Mouse (Mus musculus) neural tube, embryonic 15.5 days (tissue): ENCODE data around the gene Actn2. TPM values are rescaled to one million over a fixed set of nuclear protein-coding genes. Genes with fewer than 3 reads are reported as not detected.

ENCODE experiments used
- ATAC-seq: fragments of 200-750 bp; cut with Nextera tagmentation; 2 replicates; pipeline ENCODE4 v1.8.0; 2017; ENCODE audit warnings: mild to moderate bottlenecking, moderate TSS enrichment, moderate library complexity; ENCODE audit not compliant: low FRiP score
- H3K27ac ChIP-seq: fragments of 300-500 bp; sonication (generic); replicated peaks from 2 replicates; pipeline ENCODE4 v1.5.1; 2015; ENCODE audit warnings: mild to moderate bottlenecking, inconsistent platforms
- H3K27me3 ChIP-seq: fragments of 300-500 bp; sonication (generic); replicated peaks from 2 replicates; pipeline ENCODE4 v1.6.1; 2015; ENCODE audit warnings: inconsistent platforms
- H3K36me3 ChIP-seq: fragments of 300-500 bp; sonication (generic); 2 replicates; pipeline ENCODE4 v1.6.1; 2015; ENCODE audit warnings: inconsistent platforms
- H3K4me1 ChIP-seq: fragments of 300-500 bp; sonication (generic); 2 replicates; pipeline ENCODE4 v1.6.1; 2015; ENCODE audit warnings: inconsistent platforms
- H3K4me2 ChIP-seq: fragments of 300-500 bp; sonication (generic); 2 replicates; pipeline ENCODE4 v1.6.1; 2015; ENCODE audit warnings: inconsistent platforms, mild to moderate bottlenecking, moderate library complexity
- H3K4me3 ChIP-seq: fragments of 300-500 bp; sonication (generic); replicated peaks from 2 replicates; pipeline ENCODE4 v1.5.1; 2015; ENCODE audit warnings: mild to moderate bottlenecking, inconsistent platforms
- H3K9ac ChIP-seq: fragments of 300-500 bp; sonication (generic); replicated peaks from 2 replicates; pipeline ENCODE4 v1.6.1; 2015; ENCODE audit warnings: mild to moderate bottlenecking, inconsistent platforms
- H3K9me3 ChIP-seq: fragments of 300-500 bp; sonication (generic); replicated peaks from 2 replicates; pipeline ENCODE4 v1.6.1; 2016; ENCODE audit warnings: inconsistent platforms
- WGBS: fragments of 180-500 bp; shearing (Covaris S2); methylation state at CpG from one replicate; pipeline ENCODE4 v1.1.7; 2015; ENCODE audit warnings: mixed read lengths; 5-methylcytosine and 5-hydroxymethylcytosine counted together
- polyA plus RNA-seq: library from polyadenylated mRNA; unstranded; fragments of >200 nt; fragmentation: Nextera tagmentation; extraction: Ambion mirVana; gene quantifications from 2 replicates; pipeline ENCODE4 v1.2.1, GENCODE M21; 2015

The Actn2 gene
- 13.5 and 22.6 TPM in 2 replicates for polyA plus RNA-seq

GRCm38 (mm10) chr13:12340183-12340975 lies at the start of gene Actn2:
TSS of gene Actn2 (minus strand) at chr13:12340760.
- H3K9me3 ChIP-seq, result no peaks in the 10 kb centered on the region
- peak; percentile 99 for ATAC-seq
- no peaks in the 10 kb centered on the region for H3K36me3 ChIP-seq
- WGBS, result under 1% methylated on average over 43 of the region's 43 CpGs
- peaks cover 4% of the 10 kb centered on the region for H3K4me1 ChIP-seq
- H3K27ac ChIP-seq, result no peak within 1 kb of the TSS; the same call in 1 of the 2 replicates
- peak within 1 kb of the TSS; percentile 60 for H3K9ac ChIP-seq
- peak within 1 kb of the TSS; percentile 93 for H3K4me2 ChIP-seq
- no peaks in the 10 kb centered on the region for H3K27me3 ChIP-seq
- peak within 1 kb of the TSS; percentile 50 for H3K4me3 ChIP-seq

- H3K27ac ChIP-seq, result no peak overlapping the region
Measured at GRCm38 (mm10) chr13:12386286-12386685, 45.7 kb upstream of the Actn2 start.

GRCm38 (mm10) chr13:12384796-12385195 lies 44.2 kb upstream of the Actn2 start:
- Histone ChIP-seq H3K4me2 (no peak overlapping the region), H3K27me3 (no peaks in the 10 kb centered on the region), H3K9me3 (no peaks in the 10 kb centered on the region), H3K36me3 (no peaks in the 10 kb centered on the region), H3K27ac (no peak overlapping the region), H3K4me1 (no peaks in the 10 kb centered on the region), H3K9ac (no peak overlapping the region), H3K4me3 (no peak overlapping the region)
- ATAC-seq, result no peak

More at GRCm38 (mm10) chr13:12386286-12386685, 45.7 kb upstream of the Actn2 start:
- Histone ChIP-seq H3K9ac (no peak overlapping the region), H3K4me3 (no peak overlapping the region), H3K27me3 (no peaks in the 10 kb centered on the region), H3K36me3 (no peaks in the 10 kb centered on the region), H3K4me1 (no peaks in the 10 kb centered on the region), H3K4me2 (no peak overlapping the region), H3K9me3 (no peaks in the 10 kb centered on the region)
- peak; percentile 68; the same call in 1 of the 2 replicates for ATAC-seq

- Histone ChIP-seq H3K4me3 (no peak overlapping the region), H3K36me3 (no peaks in the 10 kb centered on the region), H3K27ac (no peak overlapping the region), H3K4me1 (no peaks in the 10 kb centered on the region), H3K4me2 (no peak overlapping the region), H3K27me3 (no peaks in the 10 kb centered on the region), H3K9me3 (no peaks in the 10 kb centered on the region), H3K9ac (no peak overlapping the region)
- WGBS, result 82% methylated on average over 1 of the region's 1 CpGs
- no peak for ATAC-seq
Measured at GRCm38 (mm10) chr13:12376778-12377177, 36.2 kb upstream of the Actn2 start.

- WGBS, result 88% methylated on average over 3 of the region's 3 CpGs
- H3K27me3 ChIP-seq, result no peaks in the 10 kb centered on the region
- no peaks in the 10 kb centered on the region for H3K36me3 ChIP-seq
- no peak for ATAC-seq
- peaks cover 4% of the 10 kb centered on the region; the same call in 1 of the 2 replicates for H3K4me1 ChIP-seq
- no peak overlapping the region for H3K27ac ChIP-seq
- no peak overlapping the region for H3K4me3 ChIP-seq
- no peak overlapping the region for H3K4me2 ChIP-seq
- no peak overlapping the region for H3K9ac ChIP-seq
- H3K9me3 ChIP-seq, result no peaks in the 10 kb centered on the region
Measured at GRCm38 (mm10) chr13:12372755-12373154, 32.2 kb upstream of the Actn2 start.

GRCm38 (mm10) chr13:12369930-12370329 lies 29.4 kb upstream of the Actn2 start:
- Histone ChIP-seq H3K27me3 (no peaks in the 10 kb centered on the region), H3K36me3 (no peaks in the 10 kb centered on the region), H3K4me2 (no peak overlapping the region), H3K27ac (no peak overlapping the region), H3K9ac (no peak overlapping the region), H3K4me3 (no peak overlapping the region), H3K4me1 (peaks cover 4% of the 10 kb centered on the region; the same call in 1 of the 2 replicates), H3K9me3 (no peaks in the 10 kb centered on the region)
- peak; percentile 45; the same call in 1 of the 2 replicates for ATAC-seq
- WGBS, result 84% methylated on average over 11 of the region's 11 CpGs

GRCm38 (mm10) chr13:12369041-12369621 lies 28.6 kb upstream of the Actn2 start:
- H3K4me3 ChIP-seq, result no peak overlapping the region
- peaks cover 4% of the 10 kb centered on the region; the same call in 1 of the 2 replicates for H3K4me1 ChIP-seq
- no peaks in the 10 kb centered on the region for H3K36me3 ChIP-seq
- ATAC-seq, result peak; percentile 17; the same call in 1 of the 2 replicates
- H3K9ac ChIP-seq, result no peak overlapping the region
- H3K27ac ChIP-seq, result 0 out of 2 replicates have a peak overlapping the region, but pooled peaks have one; percentile 51
- H3K27me3 ChIP-seq, result no peaks in the 10 kb centered on the region
- 49% methylated on average over 8 of the region's 8 CpGs for WGBS
- no peaks in the 10 kb centered on the region for H3K9me3 ChIP-seq
- peak overlapping the region; percentile 15 for H3K4me2 ChIP-seq

GRCm38 (mm10) chr13:12361486-12361885 lies 20.9 kb upstream of the Actn2 start:
- no peaks in the 10 kb centered on the region for H3K27me3 ChIP-seq
- H3K9me3 ChIP-seq, result no peaks in the 10 kb centered on the region

GRCm38 (mm10) chr13:12357554-12357953 lies 17.0 kb upstream of the Actn2 start:
- no peaks in the 10 kb centered on the region for H3K4me1 ChIP-seq
- H3K4me2 ChIP-seq, result no peak overlapping the region
- no peaks in the 10 kb centered on the region for H3K36me3 ChIP-seq
- no peaks in the 10 kb centered on the region for H3K9me3 ChIP-seq
- H3K27me3 ChIP-seq, result no peaks in the 10 kb centered on the region
- no peak overlapping the region for H3K9ac ChIP-seq
- no peak for ATAC-seq
- WGBS, result 83% methylated on average over 5 of the region's 5 CpGs
- no peak overlapping the region for H3K27ac ChIP-seq
- no peak overlapping the region for H3K4me3 ChIP-seq

More at GRCm38 (mm10) chr13:12361486-12361885, 20.9 kb upstream of the Actn2 start:
- H3K27ac ChIP-seq, result no peak overlapping the region
- 82% methylated on average over 4 of the region's 4 CpGs for WGBS
- H3K9ac ChIP-seq, result no peak overlapping the region
- no peaks in the 10 kb centered on the region for H3K36me3 ChIP-seq
- no peak overlapping the region for H3K4me3 ChIP-seq
- H3K4me1 ChIP-seq, result no peaks in the 10 kb centered on the region
- H3K4me2 ChIP-seq, result no peak overlapping the region
- ATAC-seq, result no peak

- Histone ChIP-seq H3K4me2 (no peak overlapping the region), H3K4me3 (no peak overlapping the region), H3K4me1 (no peaks in the 10 kb centered on the region), H3K9ac (no peak overlapping the region), H3K36me3 (no peaks in the 10 kb centered on the region), H3K27me3 (no peaks in the 10 kb centered on the region), H3K27ac (no peak overlapping the region), H3K9me3 (no peaks in the 10 kb centered on the region)
- no peak for ATAC-seq
- 73% methylated on average over 4 of the region's 4 CpGs for WGBS
Measured at GRCm38 (mm10) chr13:12356184-12356583, 15.6 kb upstream of the Actn2 start.

GRCm38 (mm10) chr13:12349197-12349824 lies 8.8 kb upstream of the Actn2 start:
- Histone ChIP-seq H3K9ac (no peak overlapping the region), H3K36me3 (no peaks in the 10 kb centered on the region), H3K4me3 (no peak overlapping the region), H3K27me3 (no peaks in the 10 kb centered on the region), H3K4me2 (no peak overlapping the region), H3K4me1 (no peaks in the 10 kb centered on the region), H3K27ac (no peak overlapping the region), H3K9me3 (no peaks in the 10 kb centered on the region)
- ATAC-seq, result no peak
- WGBS, result 73% methylated on average over 13 of the region's 13 CpGs
